Mouse (Mus musculus): Measurements from ENCODE around the gene Dlgap3. TPM values are rescaled to one million over a fixed set of nuclear protein-coding genes. Genes with fewer than 3 reads are reported as not detected.

Dlgap3 gene
- total RNA-seq, 1 experiment, result 8.8 TPM

GRCm38 (mm10) chr4:127134687-127135086 is 34.3 kb upstream of the Dlgap3 start:
- Histone ChIP-seq H3K9me3 (ENCODE audit: control insufficient read depth, insufficient read depth, low read depth, low read length) (no peaks in the 10 kb centered on the region), H3K27ac (ENCODE audit: insufficient read depth, low read depth, low read length, poor library complexity, severe bottlenecking) (no peak overlapping the region), H3K4me1 (ENCODE audit: control insufficient read depth in 2 of 2, insufficient read depth in 2 of 2, low read length in 2 of 2, poor library complexity in 1 of 2) (peaks cover 5 to 14% of the 10 kb centered on the region in 2 experiments), H3K4me3 (ENCODE audit: insufficient read depth in 1 of 2, low read depth in 1 of 2, low read length in 2 of 2, poor library complexity in 1 of 2, severe bottlenecking in 1 of 2) (no peak overlapping the region), H3K36me3 (ENCODE audit: control insufficient read depth, insufficient read depth, low read length, poor library complexity, severe bottlenecking) (no peaks in the 10 kb centered on the region), H3K9ac (ENCODE audit: insufficient read depth, low read depth, low read length, poor library complexity, severe bottlenecking) (no peak overlapping the region)
- no peak for TF ChIP-seq MAFK (IDR thresholded peaks at IDR 0.05; ENCODE audit: insufficient read depth, low read depth, low read length)
- TF ChIP-seq ZC3H11A (IDR thresholded peaks at IDR 0.05; ENCODE audit: borderline replicate concordance, low read depth, low read length), result no peak
- TF ChIP-seq CHD2 (IDR thresholded peaks at IDR 0.05; ENCODE audit: low read depth, low read length), result no peak
- TF ChIP-seq HCFC1 (IDR thresholded peaks at IDR 0.05; ENCODE audit: borderline replicate concordance, insufficient read depth, low read length), result no peak
- no peak for TF ChIP-seq ZNF384 (IDR thresholded peaks at IDR 0.05; ENCODE audit: low read depth, low read length)
- no peak for DNase-seq (ENCODE audit: low read depth, low spot score)
- in situ Hi-C loops (cut with MboI; ENCODE audit: low sequenced_read_pairs in 2 of 2, unreplicated experiment in 2 of 2), result no loop called here

GRCm38 (mm10) chr4:127137591-127137990 is 31.4 kb upstream of the Dlgap3 start:
- in situ Hi-C loops (cut with MboI; ENCODE audit: low sequenced_read_pairs in 2 of 2, unreplicated experiment in 2 of 2), result no loop called here

DNA sequence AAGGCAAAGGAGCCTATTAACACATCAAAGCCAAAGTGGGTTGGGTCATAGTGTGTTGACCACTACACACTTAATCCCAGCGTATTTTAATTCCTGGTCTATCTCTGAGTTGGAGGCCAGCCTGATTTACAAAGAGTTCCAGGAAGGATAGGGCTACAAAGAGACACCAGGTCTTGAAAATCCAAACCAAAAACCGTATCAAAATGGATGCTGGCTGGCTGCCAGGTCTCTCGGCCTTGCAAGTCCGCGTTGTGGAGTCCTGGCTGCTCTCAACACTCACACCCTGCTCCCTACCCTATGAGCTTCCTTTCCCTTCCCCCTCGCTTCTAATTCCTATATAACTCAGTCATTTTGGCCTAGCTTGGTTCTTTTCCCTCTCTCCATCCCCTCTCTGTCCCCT is 30.5 kb upstream of the Dlgap3 start:
- H3K9me3 ChIP-seq (ENCODE audit: control insufficient read depth, insufficient read depth, low read depth, low read length), result no peaks in the 10 kb centered on the region
- peaks cover 5 to 16% of the 10 kb centered on the region in 2 experiments for H3K4me1 ChIP-seq (ENCODE audit: control insufficient read depth in 2 of 2, insufficient read depth in 2 of 2, low read length in 2 of 2, poor library complexity in 1 of 2)
- peak; percentile 57 for DNase-seq (ENCODE audit: low read depth, low spot score)
- TF ChIP-seq CHD2 (IDR thresholded peaks at IDR 0.05; ENCODE audit: low read depth, low read length), result no peak
- H3K36me3 ChIP-seq (ENCODE audit: control insufficient read depth, insufficient read depth, low read length, poor library complexity, severe bottlenecking), result no peaks in the 10 kb centered on the region
- in situ Hi-C loops (cut with MboI; ENCODE audit: low sequenced_read_pairs in 2 of 2, unreplicated experiment in 2 of 2), result no loop called here
- no peak overlapping the region for H3K9ac ChIP-seq (ENCODE audit: insufficient read depth, low read depth, low read length, poor library complexity, severe bottlenecking)
- no peak overlapping the region for H3K4me3 ChIP-seq (ENCODE audit: insufficient read depth in 1 of 2, low read depth in 1 of 2, low read length in 2 of 2, poor library complexity in 1 of 2, severe bottlenecking in 1 of 2)
- H3K27ac ChIP-seq (ENCODE audit: insufficient read depth, low read depth, low read length, poor library complexity, severe bottlenecking), result no peak overlapping the region; the same call in 1 of the 2 replicates

More at GRCm38 (mm10) chr4:127137591-127137990, 31.4 kb upstream of the Dlgap3 start:
- H3K4me1 ChIP-seq (ENCODE audit: control insufficient read depth in 2 of 2, insufficient read depth in 2 of 2, low read length in 2 of 2, poor library complexity in 1 of 2), result peaks cover 5 to 16% of the 10 kb centered on the region in 2 experiments
- no peak overlapping the region for H3K4me3 ChIP-seq (ENCODE audit: insufficient read depth in 1 of 2, low read depth in 1 of 2, low read length in 2 of 2, poor library complexity in 1 of 2, severe bottlenecking in 1 of 2)
- no peak overlapping the region for H3K27ac ChIP-seq (ENCODE audit: insufficient read depth, low read depth, low read length, poor library complexity, severe bottlenecking)
- H3K9me3 ChIP-seq (ENCODE audit: control insufficient read depth, insufficient read depth, low read depth, low read length), result no peaks in the 10 kb centered on the region
- DNase-seq (ENCODE audit: low read depth, low spot score), result no peak
- TF ChIP-seq HCFC1 (IDR thresholded peaks at IDR 0.05; ENCODE audit: borderline replicate concordance, insufficient read depth, low read length) (no peak), MAFK (IDR thresholded peaks at IDR 0.05; ENCODE audit: insufficient read depth, low read depth, low read length) (no peak), ZC3H11A (IDR thresholded peaks at IDR 0.05; ENCODE audit: borderline replicate concordance, low read depth, low read length) (no peak), CHD2 (IDR thresholded peaks at IDR 0.05; ENCODE audit: low read depth, low read length) (no peak), ZNF384 (IDR thresholded peaks at IDR 0.05; ENCODE audit: low read depth, low read length) (no peak)
- H3K36me3 ChIP-seq (ENCODE audit: control insufficient read depth, insufficient read depth, low read length, poor library complexity, severe bottlenecking), result no peaks in the 10 kb centered on the region
- H3K9ac ChIP-seq (ENCODE audit: insufficient read depth, low read depth, low read length, poor library complexity, severe bottlenecking), result no peak overlapping the region

DNA sequence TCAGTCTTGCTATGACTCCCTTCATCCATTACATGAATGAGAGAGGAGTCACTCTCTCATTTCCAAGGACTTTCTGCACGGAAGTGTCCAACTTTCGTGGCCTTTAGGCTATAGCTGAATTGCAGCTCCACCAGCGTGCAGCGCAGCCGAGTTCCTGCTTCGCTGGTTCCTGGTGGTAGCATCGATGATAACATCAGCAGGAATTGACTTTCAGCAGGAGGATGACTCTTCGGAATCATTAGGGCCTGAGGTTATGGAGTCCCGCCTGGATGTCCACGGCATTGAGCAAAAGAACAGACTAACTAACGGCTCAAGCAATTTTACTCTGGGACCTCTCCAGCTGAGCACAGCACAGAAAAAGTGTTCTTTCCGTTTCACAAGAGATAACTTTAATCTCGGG is 19.0 kb upstream of the Dlgap3 start:
- no peak for DNase-seq (ENCODE audit: low read depth, low spot score)
- Histone ChIP-seq H3K36me3 (ENCODE audit: control insufficient read depth, insufficient read depth, low read length, poor library complexity, severe bottlenecking) (no peaks in the 10 kb centered on the region), H3K4me1 (ENCODE audit: control insufficient read depth in 2 of 2, insufficient read depth in 2 of 2, low read length in 2 of 2, poor library complexity in 1 of 2) (0 out of 4 replicates have a peak, but pooled peaks cover 0 to 2% of the 10 kb centered on the region in 2 experiments), H3K9ac (ENCODE audit: insufficient read depth, low read depth, low read length, poor library complexity, severe bottlenecking) (no peak overlapping the region), H3K4me3 (ENCODE audit: insufficient read depth in 1 of 2, low read depth in 1 of 2, low read length in 2 of 2, poor library complexity in 1 of 2, severe bottlenecking in 1 of 2) (peak overlapping the region in 1 of 2 experiments; percentile 5; a peak in 1 of 4 replicates), H3K27ac (ENCODE audit: insufficient read depth, low read depth, low read length, poor library complexity, severe bottlenecking) (no peak overlapping the region), H3K9me3 (ENCODE audit: control insufficient read depth, insufficient read depth, low read depth, low read length) (no peaks in the 10 kb centered on the region)
- TF ChIP-seq MAFK (IDR thresholded peaks at IDR 0.05; ENCODE audit: insufficient read depth, low read depth, low read length) (no peak), ZC3H11A (IDR thresholded peaks at IDR 0.05; ENCODE audit: borderline replicate concordance, low read depth, low read length) (no peak)
- in situ Hi-C loops (cut with MboI; ENCODE audit: low sequenced_read_pairs in 2 of 2, unreplicated experiment in 2 of 2), result loop anchor here in 1 of 2 experiments (10.0 kb wide), 1 partner anchor 95 kb away; the partner anchor contains the start of gene Smim12

DNA sequence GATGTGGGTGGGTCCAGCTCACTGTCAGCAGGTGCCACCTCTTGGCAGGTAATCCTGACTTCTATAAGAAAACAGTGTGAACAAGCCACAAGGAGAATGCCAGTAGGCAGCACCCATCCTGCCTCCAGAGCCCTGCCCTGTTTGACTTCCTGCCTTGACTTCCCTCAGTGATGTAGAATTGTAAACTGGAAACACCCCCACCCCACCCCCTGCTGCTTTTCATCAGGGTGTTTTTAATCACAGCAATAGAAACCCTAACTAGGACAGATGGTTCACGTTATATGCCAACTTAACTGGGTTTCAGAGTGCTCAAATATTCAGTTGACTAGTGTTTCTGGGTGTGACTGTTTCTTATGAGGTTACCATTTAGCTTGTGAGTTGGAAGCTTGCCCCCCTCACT is 15.7 kb upstream of the Dlgap3 start:
- in situ Hi-C loops (cut with MboI; ENCODE audit: low sequenced_read_pairs in 2 of 2, unreplicated experiment in 2 of 2), result loop anchor here in 1 of 2 experiments (10.0 kb wide), 1 partner anchor 91 kb away; the partner anchor contains the start of gene Smim12

More for the DNA sequence above, 15.7 kb upstream of the Dlgap3 start:
- Histone ChIP-seq H3K4me1 (ENCODE audit: control insufficient read depth in 2 of 2, insufficient read depth in 2 of 2, low read length in 2 of 2, poor library complexity in 1 of 2) (0 out of 4 replicates have a peak, but pooled peaks cover 0 to 2% of the 10 kb centered on the region in 2 experiments), H3K4me3 (ENCODE audit: insufficient read depth in 1 of 2, low read depth in 1 of 2, low read length in 2 of 2, poor library complexity in 1 of 2, severe bottlenecking in 1 of 2) (no peak overlapping the region), H3K27ac (ENCODE audit: insufficient read depth, low read depth, low read length, poor library complexity, severe bottlenecking) (no peak overlapping the region), H3K36me3 (ENCODE audit: control insufficient read depth, insufficient read depth, low read length, poor library complexity, severe bottlenecking) (no peaks in the 10 kb centered on the region), H3K9me3 (ENCODE audit: control insufficient read depth, insufficient read depth, low read depth, low read length) (no peaks in the 10 kb centered on the region), H3K9ac (ENCODE audit: insufficient read depth, low read depth, low read length, poor library complexity, severe bottlenecking) (no peak overlapping the region)
- DNase-seq (ENCODE audit: low read depth, low spot score), result no peak
- TF ChIP-seq CHD2 (IDR thresholded peaks at IDR 0.05; ENCODE audit: low read depth, low read length), result no peak
- no peak for TF ChIP-seq ZNF384 (IDR thresholded peaks at IDR 0.05; ENCODE audit: low read depth, low read length)

Measured in ES-E14 (cell line).